Mouse (Mus musculus): ENCODE measurements around the gene Pnpla2. TPM values are rescaled to one million over a fixed set of nuclear protein-coding genes. Genes with fewer than 3 reads are reported as not detected.
"Not testable (repeated sequence)": the region's sequence is repeated elsewhere in the genome, so short reads cannot be mapped to it uniquely, and the experiment has no call there.

The Pnpla2 gene
- total and polyA plus RNA-seq, 3 experiments = 905 to 1,265 (median 1,146) TPM

GRCm38 (mm10) chr7:141431434-141432185 is 23.4 kb upstream of the Pnpla2 start:
- DNase-seq = no peak

- peak; percentile 92 for DNase-seq
Measured at GRCm38 (mm10) chr7:141432186-141432611, 22.8 kb upstream of the Pnpla2 start.

GRCm38 (mm10) chr7:141432741-141433516 is 22.1 kb upstream of the Pnpla2 start:
- DNase-seq = peak; percentile 89

- no peak for DNase-seq
Measured at GRCm38 (mm10) chr7:141433517-141434400, 21.2 kb upstream of the Pnpla2 start.

- DNase-seq = peak; percentile 72
Measured at GRCm38 (mm10) chr7:141434464-141434863, 20.5 kb upstream of the Pnpla2 start.

GRCm38 (mm10) chr7:141435129-141435855 is 19.7 kb upstream of the Pnpla2 start:
- peak; percentile 85 for DNase-seq

GRCm38 (mm10) chr7:141435856-141436522 is 19.0 kb upstream of the Pnpla2 start:
- DNase-seq = no peak

GRCm38 (mm10) chr7:141436523-141436892 is 18.5 kb upstream of the Pnpla2 start:
- no peak for DNase-seq

- DNase-seq = peak; percentile 92
Measured at GRCm38 (mm10) chr7:141437178-141438120, 17.5 kb upstream of the Pnpla2 start, which contains the start of gene Slc25a22. TSS of gene Slc25a22 (minus strand) at chr7:141437892.

- no peak for DNase-seq
Measured at GRCm38 (mm10) chr7:141438201-141438968, 16.6 kb upstream of the Pnpla2 start.

- no peak for DNase-seq
Measured at GRCm38 (mm10) chr7:141439140-141439679, 15.8 kb upstream of the Pnpla2 start.

- no peak for DNase-seq
Measured at GRCm38 (mm10) chr7:141439811-141440210, 15.2 kb upstream of the Pnpla2 start.

- peak; percentile 62 for DNase-seq
Measured at GRCm38 (mm10) chr7:141440613-141441012, 14.4 kb upstream of the Pnpla2 start.

GRCm38 (mm10) chr7:141441460-141441859 is 13.5 kb upstream of the Pnpla2 start:
- DNase-seq = no peak

GRCm38 (mm10) chr7:141442199-141442598 is 12.8 kb upstream of the Pnpla2 start:
- no peak for DNase-seq

- peak; percentile 22 for DNase-seq
Measured at GRCm38 (mm10) chr7:141443081-141443821, 11.7 kb upstream of the Pnpla2 start.

- DNase-seq = peak; percentile 85
Measured at GRCm38 (mm10) chr7:141443828-141444237, 11.2 kb upstream of the Pnpla2 start, which contains the start of gene Pidd1. TSS of gene Pidd1 (minus strand) at chr7:141444025.

- DNase-seq = not testable (repeated sequence)
Measured at GRCm38 (mm10) chr7:141446374-141446773, 8.6 kb upstream of the Pnpla2 start.
